Mouse (Mus musculus): ENCODE data around the gene Olfr437. TPM values are rescaled to one million over a fixed set of nuclear protein-coding genes. Genes with fewer than 3 reads are reported as not detected.
"Not testable (repeated sequence)": the region's sequence is repeated elsewhere in the genome, so short reads cannot be mapped to it uniquely, and the experiment has no call there.

Olfr437 gene
- not detected in 2 replicates for polyA plus RNA-seq (2014; fragmentation: Nextera tagmentation; extraction: Ambion mirVana)

- H3K27me3 ChIP-seq (ENCODE audit: control insufficient read depth, insufficient read depth, low read length) = no peaks in the 10 kb centered on the region
- no peak within 1 kb of the TSS for H3K9ac ChIP-seq (replicated peaks; ENCODE audit: low read depth, low read length)
Measured at GRCm38 (mm10) chr6:43162982-43163381, at the start of gene Olfr437. Olfr437 (plus strand) TSS chr6:43163282.

GRCm38 (mm10) chr6:43146267-43146666 is 16.8 kb upstream of the Olfr437 start, which contains the start of gene Olfr237-ps1:
Olfr237-ps1 (plus strand) TSS chr6:43146567.
- not testable (repeated sequence) for H3K4me3 ChIP-seq (ENCODE audit: low read depth, low read length); H3K36me3 ChIP-seq (ENCODE audit: control insufficient read depth, insufficient read depth, low read length); H3K27ac ChIP-seq (ENCODE audit: low read depth, low read length); H3K9me3 ChIP-seq (ENCODE audit: control insufficient read depth, low read length); H3K4me1 ChIP-seq (ENCODE audit: control insufficient read depth, insufficient read depth, low read length); H3K9ac ChIP-seq (replicated peaks; ENCODE audit: low read depth, low read length); H3K27me3 ChIP-seq (ENCODE audit: control insufficient read depth, insufficient read depth, low read length); ATAC-seq (ENCODE audit: low read depth); H3K4me2 ChIP-seq (ENCODE audit: low read depth, low read length)
- 89% methylated on average over 2 of the region's 2 CpGs for WGBS

More at GRCm38 (mm10) chr6:43162982-43163381, at the start of gene Olfr437:
- H3K4me3 ChIP-seq (ENCODE audit: low read depth, low read length) = no peak within 1 kb of the TSS
- ATAC-seq (ENCODE audit: low read depth) = no peak
- H3K4me1 ChIP-seq (ENCODE audit: control insufficient read depth, insufficient read depth, low read length) = no peaks in the 10 kb centered on the region
- H3K4me2 ChIP-seq (ENCODE audit: low read depth, low read length) = no peak within 1 kb of the TSS
- no peak within 1 kb of the TSS for H3K27ac ChIP-seq (ENCODE audit: low read depth, low read length)
- no peaks in the 10 kb centered on the region for H3K9me3 ChIP-seq (ENCODE audit: control insufficient read depth, low read length)
- WGBS = 56% methylated on average over 3 of the region's 3 CpGs
- no peaks in the 10 kb centered on the region for H3K36me3 ChIP-seq (ENCODE audit: control insufficient read depth, insufficient read depth, low read length)

GRCm38 (mm10) chr6:43159502-43159901 is 3.6 kb upstream of the Olfr437 start:
- H3K4me2 ChIP-seq (ENCODE audit: low read depth, low read length) = no peak overlapping the region
- H3K4me1 ChIP-seq (ENCODE audit: control insufficient read depth, insufficient read depth, low read length) = no peaks in the 10 kb centered on the region
- H3K27me3 ChIP-seq (ENCODE audit: control insufficient read depth, insufficient read depth, low read length) = no peaks in the 10 kb centered on the region
- WGBS = 64% methylated on average over 1 of the region's 1 CpGs
- H3K27ac ChIP-seq (ENCODE audit: low read depth, low read length) = no peak overlapping the region
- no peak overlapping the region for H3K4me3 ChIP-seq (ENCODE audit: low read depth, low read length)
- H3K9me3 ChIP-seq (ENCODE audit: control insufficient read depth, low read length) = no peaks in the 10 kb centered on the region
- H3K36me3 ChIP-seq (ENCODE audit: control insufficient read depth, insufficient read depth, low read length) = no peaks in the 10 kb centered on the region
- no peak for ATAC-seq (ENCODE audit: low read depth)
- H3K9ac ChIP-seq (replicated peaks; ENCODE audit: low read depth, low read length) = no peak overlapping the region

GRCm38 (mm10) chr6:43167246-43167645 is 4.2 kb downstream of the Olfr437 start:
- H3K36me3 ChIP-seq (ENCODE audit: control insufficient read depth, insufficient read depth, low read length) = no peaks in the 10 kb centered on the region
- no peak overlapping the region for H3K9ac ChIP-seq (replicated peaks; ENCODE audit: low read depth, low read length)
- no peaks in the 10 kb centered on the region for H3K9me3 ChIP-seq (ENCODE audit: control insufficient read depth, low read length)
- no peak overlapping the region for H3K4me3 ChIP-seq (ENCODE audit: low read depth, low read length)
- H3K4me2 ChIP-seq (ENCODE audit: low read depth, low read length) = no peak overlapping the region
- H3K4me1 ChIP-seq (ENCODE audit: control insufficient read depth, insufficient read depth, low read length) = no peaks in the 10 kb centered on the region
- no peak overlapping the region for H3K27ac ChIP-seq (ENCODE audit: low read depth, low read length)
- 98% methylated on average over 4 of the region's 4 CpGs for WGBS
- no peak for ATAC-seq (ENCODE audit: low read depth)
- H3K27me3 ChIP-seq (ENCODE audit: control insufficient read depth, insufficient read depth, low read length) = no peaks in the 10 kb centered on the region

GRCm38 (mm10) chr6:43171840-43172239 is 8.8 kb downstream of the Olfr437 start, which contains the start of gene Olfr13:
Olfr13 (plus strand) TSS chr6:43172140.
- H3K4me3 ChIP-seq (ENCODE audit: low read depth, low read length) = no peak within 1 kb of the TSS
- no peak within 1 kb of the TSS for H3K27ac ChIP-seq (ENCODE audit: low read depth, low read length)
- H3K4me2 ChIP-seq (ENCODE audit: low read depth, low read length) = no peak within 1 kb of the TSS
- ATAC-seq (ENCODE audit: low read depth) = no peak
- H3K9ac ChIP-seq (replicated peaks; ENCODE audit: low read depth, low read length) = no peak within 1 kb of the TSS
- no peaks in the 10 kb centered on the region for H3K27me3 ChIP-seq (ENCODE audit: control insufficient read depth, insufficient read depth, low read length)
- 71% methylated on average over 4 of the region's 4 CpGs for WGBS
- H3K36me3 ChIP-seq (ENCODE audit: control insufficient read depth, insufficient read depth, low read length) = no peaks in the 10 kb centered on the region
- H3K4me1 ChIP-seq (ENCODE audit: control insufficient read depth, insufficient read depth, low read length) = no peaks in the 10 kb centered on the region
- H3K9me3 ChIP-seq (ENCODE audit: control insufficient read depth, low read length) = no peaks in the 10 kb centered on the region

- H3K4me1 ChIP-seq (ENCODE audit: control insufficient read depth, insufficient read depth, low read length) = no peaks in the 10 kb centered on the region
- H3K9me3 ChIP-seq (ENCODE audit: control insufficient read depth, low read length) = no peaks in the 10 kb centered on the region
- H3K4me3 ChIP-seq (ENCODE audit: low read depth, low read length) = no peak overlapping the region
- H3K27ac ChIP-seq (ENCODE audit: low read depth, low read length) = no peak overlapping the region
- H3K36me3 ChIP-seq (ENCODE audit: control insufficient read depth, insufficient read depth, low read length) = no peaks in the 10 kb centered on the region
- WGBS = 67% methylated on average over 1 of the region's 1 CpGs
- no peak overlapping the region for H3K9ac ChIP-seq (replicated peaks; ENCODE audit: low read depth, low read length)
- ATAC-seq (ENCODE audit: low read depth) = 0 out of 2 replicates have a peak, but pooled peaks have one; percentile 26
- H3K4me2 ChIP-seq (ENCODE audit: low read depth, low read length) = no peak overlapping the region
- no peaks in the 10 kb centered on the region for H3K27me3 ChIP-seq (ENCODE audit: control insufficient read depth, insufficient read depth, low read length)
Measured at GRCm38 (mm10) chr6:43178129-43178528, 15.0 kb downstream of the Olfr437 start.

GRCm38 (mm10) chr6:43178584-43179501 is 15.8 kb downstream of the Olfr437 start:
- 58% methylated on average over 6 of the region's 6 CpGs for WGBS
- peak; percentile 39; the same call in 1 of the 2 replicates for ATAC-seq (ENCODE audit: low read depth)
- no peak overlapping the region for H3K27ac ChIP-seq (ENCODE audit: low read depth, low read length)

GRCm38 (mm10) chr6:43190986-43191385 is 27.9 kb downstream of the Olfr437 start:
- 83% methylated on average over 3 of the region's 3 CpGs for WGBS

More at GRCm38 (mm10) chr6:43178584-43179501, 15.8 kb downstream of the Olfr437 start:
- Histone ChIP-seq H3K4me3 (ENCODE audit: low read depth, low read length) (no peak overlapping the region), H3K36me3 (ENCODE audit: control insufficient read depth, insufficient read depth, low read length) (no peaks in the 10 kb centered on the region), H3K4me2 (ENCODE audit: low read depth, low read length) (no peak overlapping the region), H3K9me3 (ENCODE audit: control insufficient read depth, low read length) (no peaks in the 10 kb centered on the region), H3K27me3 (ENCODE audit: control insufficient read depth, insufficient read depth, low read length) (no peaks in the 10 kb centered on the region), H3K4me1 (ENCODE audit: control insufficient read depth, insufficient read depth, low read length) (no peaks in the 10 kb centered on the region), H3K9ac (replicated peaks; ENCODE audit: low read depth, low read length) (no peak overlapping the region)

GRCm38 (mm10) chr6:43196781-43197180 is 33.7 kb downstream of the Olfr437 start, which contains the start of gene Olfr435:
Olfr435 (plus strand) TSS chr6:43197146.
- Histone ChIP-seq H3K4me3 (ENCODE audit: low read depth, low read length) (no peak within 1 kb of the TSS), H3K27me3 (ENCODE audit: control insufficient read depth, insufficient read depth, low read length) (no peaks in the 10 kb centered on the region), H3K9me3 (ENCODE audit: control insufficient read depth, low read length) (no peaks in the 10 kb centered on the region), H3K36me3 (ENCODE audit: control insufficient read depth, insufficient read depth, low read length) (no peaks in the 10 kb centered on the region), H3K27ac (ENCODE audit: low read depth, low read length) (no peak within 1 kb of the TSS), H3K4me1 (ENCODE audit: control insufficient read depth, insufficient read depth, low read length) (no peaks in the 10 kb centered on the region), H3K4me2 (ENCODE audit: low read depth, low read length) (no peak within 1 kb of the TSS), H3K9ac (replicated peaks; ENCODE audit: low read depth, low read length) (no peak within 1 kb of the TSS)
- ATAC-seq (ENCODE audit: low read depth) = no peak

More at GRCm38 (mm10) chr6:43190986-43191385, 27.9 kb downstream of the Olfr437 start:
- Histone ChIP-seq H3K9me3 (ENCODE audit: control insufficient read depth, low read length) (no peaks in the 10 kb centered on the region), H3K36me3 (ENCODE audit: control insufficient read depth, insufficient read depth, low read length) (no peaks in the 10 kb centered on the region), H3K4me2 (ENCODE audit: low read depth, low read length) (no peak overlapping the region), H3K9ac (replicated peaks; ENCODE audit: low read depth, low read length) (no peak overlapping the region), H3K27ac (ENCODE audit: low read depth, low read length) (no peak overlapping the region), H3K4me1 (ENCODE audit: control insufficient read depth, insufficient read depth, low read length) (no peaks in the 10 kb centered on the region), H3K27me3 (ENCODE audit: control insufficient read depth, insufficient read depth, low read length) (no peaks in the 10 kb centered on the region), H3K4me3 (ENCODE audit: low read depth, low read length) (no peak overlapping the region)
- ATAC-seq (ENCODE audit: low read depth) = no peak
